Mouse (Mus musculus) neutrophil, adult 5-6 weeks (primary cell): ENCODE data around the gene Gm13103. TPM values are rescaled to one million over a fixed set of nuclear protein-coding genes. Genes with fewer than 3 reads are reported as not detected.
"Not testable (repeated sequence)": the region's sequence is repeated elsewhere in the genome, so short reads cannot be mapped to it uniquely, and the experiment has no call there.

Experiments
- ATAC-seq: fragments of 151-379, 151-347 bp; 2 replicates; pipeline ENCODE4 v1.8.0; 2017; ENCODE audit warnings: mild to moderate bottlenecking, moderate TSS enrichment; ENCODE audit not compliant: insufficient number of reproducible peaks, poor library complexity, low FRiP score, severe bottlenecking; ENCODE audit errors: extremely low read depth
- total RNA-seq: library from RNA; stranded (forward); fragments of 200-1000 nt; gene quantifications from 2 replicates; pipeline ENCODE4 v1.2.3, GENCODE M21; 2017

The Gm13103 gene
- not detected in 2 replicates for total RNA-seq

GRCm38 (mm10) chr4:143846197-143846596 is at the start of gene Gm13103:
Gene Gm13103, plus strand, starts transcription at chr4:143846497.
- not testable (repeated sequence) for ATAC-seq

GRCm38 (mm10) chr4:143815993-143816392 is 30.3 kb upstream of the Gm13103 start, which contains the start of gene Gm13084:
Gene Gm13084, minus strand, starts transcription at chr4:143816093.
- no peak for ATAC-seq

GRCm38 (mm10) chr4:143882371-143882770 is 36.1 kb downstream of the Gm13103 start:
- not testable (repeated sequence) for ATAC-seq

GRCm38 (mm10) chr4:143894406-143894805 is 48.1 kb downstream of the Gm13103 start:
- not testable (repeated sequence) for ATAC-seq

- not testable (repeated sequence) for ATAC-seq
Observed at GRCm38 (mm10) chr4:143900280-143900679, 54.0 kb downstream of the Gm13103 start, which contains the start of gene Pramef6. Gene Pramef6, minus strand, starts transcription at chr4:143900380.

Other genes with a start within 250 kb of the Gm13103 start
- gene Gm13083, start 231.5 kb upstream of the Gm13103 start, total RNA-seq: 0.25 TPM in 1 of 2 replicates, not detected in the other
- gene Gm13088, start 189.3 kb upstream of the Gm13103 start, total RNA-seq: not detected in 2 replicates
- gene Gm13089, start 143.8 kb upstream of the Gm13103 start, total RNA-seq: not detected in 2 replicates
- gene Gm13078, start 127.0 kb upstream of the Gm13103 start, total RNA-seq: not detected in 2 replicates
- not detected in 2 replicates for gene Gm13023, start 57.1 kb upstream of the Gm13103 start, total RNA-seq
- gene Gm13084, start 30.4 kb upstream of the Gm13103 start, total RNA-seq: not detected in 2 replicates
- not detected in 2 replicates for gene Pramef6, start 53.9 kb downstream of the Gm13103 start, total RNA-seq
- not detected in 2 replicates for gene Pramef25, start 104.5 kb downstream of the Gm13103 start, total RNA-seq
- not detected in 2 replicates for gene Gm13101, start 120.5 kb downstream of the Gm13103 start, total RNA-seq
- gene Pramef17, start 147.9 kb downstream of the Gm13103 start, total RNA-seq: not detected in 2 replicates
- not detected in 2 replicates for gene Pramel4, start 212.6 kb downstream of the Gm13103 start, total RNA-seq